ENCODE assay signal across 17 mouse cellular contexts in genomic region chr3:77831760-77832159, GRCm38 (mm10).
DNase-seq lines count a peak whose midpoint lies in the region; ATAC-seq and TF ChIP-seq lines count a peak whose summit lies in the region.
"Had no signal": no experiment of that assay in that cellular context is flagged by ENCODE, and none has a peak within 500 bp of the region (broad histone marks: within the 10 kb centered on the region; RNA-seq: fewer than 3 reads in every experiment).

No protein-coding gene starts in this region.

- H3K27ac ChIP-seq in intestine, embryonic 15.5 days: no peak overlapping the region
- no peak overlapping the region for H3K27ac ChIP-seq in intestine, postnatal 0 days (ENCODE audit: low read depth, low read length)
- H3K27ac ChIP-seq in liver, embryonic 13.5 days: no peak overlapping the region
- no peak overlapping the region for H3K27ac ChIP-seq in liver, embryonic 12.5 days
- no peak overlapping the region for H3K27ac ChIP-seq in intestine, embryonic 16.5 days (ENCODE audit: low read length)
- H3K27ac ChIP-seq in liver, embryonic 16.5 days (ENCODE audit: low read length): no peak overlapping the region
- H3K27ac ChIP-seq in neural tube, embryonic 15.5 days (replicated peaks): no peak overlapping the region
- H3K27ac ChIP-seq: embryonic facial prominence, embryonic 12.5 days; forebrain, embryonic 12.5 days; hindbrain, embryonic 10.5 days; hindbrain, embryonic 14.5 days had no signal

- DNase-seq in liver, embryonic 13.5 days: no peak
- DNase-seq: adrenal gland, adult 2 months; adrenal gland, postnatal 25 days; cerebellum, adult 8-10 months; cerebellum, postnatal 25 days; gastrocnemius, postnatal 14 days had no signal

- no peaks in the 10 kb centered on the region for H3K27me3 ChIP-seq in intestine, embryonic 15.5 days (replicated peaks)
- no peaks in the 10 kb centered on the region for H3K27me3 ChIP-seq in intestine, postnatal 0 days (replicated peaks; ENCODE audit: control insufficient read depth, insufficient read depth, low read length)
- H3K27me3 ChIP-seq in liver, embryonic 13.5 days: no peaks in the 10 kb centered on the region
- H3K27me3 ChIP-seq in liver, embryonic 12.5 days (replicated peaks): no peaks in the 10 kb centered on the region
- no peaks in the 10 kb centered on the region for H3K27me3 ChIP-seq in intestine, embryonic 16.5 days (replicated peaks; ENCODE audit: control insufficient read depth, insufficient read depth, low read length)
- no peaks in the 10 kb centered on the region for H3K27me3 ChIP-seq in liver, embryonic 16.5 days (ENCODE audit: control insufficient read depth, insufficient read depth, low read depth, low read length)
- H3K27me3 ChIP-seq in neural tube, embryonic 15.5 days (replicated peaks): no peaks in the 10 kb centered on the region
- H3K27me3 ChIP-seq: embryonic facial prominence, embryonic 12.5 days; forebrain, embryonic 12.5 days; heart, embryonic 12.5 days had no signal

- 47% methylated on average over 2 of the region's 2 CpGs for WGBS in intestine, embryonic 15.5 days
- 32% methylated on average over 2 of the region's 2 CpGs for WGBS in intestine, postnatal 0 days
- 47% methylated on average over 2 of the region's 2 CpGs for WGBS in liver, embryonic 13.5 days (ENCODE audit: insufficient replicate concordance)
- 58% methylated on average over 2 of the region's 2 CpGs for WGBS in liver, embryonic 12.5 days (ENCODE audit: insufficient replicate concordance)
- 50% methylated on average over 2 of the region's 2 CpGs for WGBS in intestine, embryonic 16.5 days
- WGBS in liver, embryonic 16.5 days (ENCODE audit: insufficient replicate concordance): 58% methylated on average over 2 of the region's 2 CpGs
- 83% methylated on average over 2 of the region's 2 CpGs for WGBS in neural tube, embryonic 15.5 days

- H3K4me3 ChIP-seq in intestine, embryonic 15.5 days (replicated peaks): no peak overlapping the region
- no peak overlapping the region for H3K4me3 ChIP-seq in intestine, postnatal 0 days (ENCODE audit: low read depth, low read length)
- no peak overlapping the region for H3K4me3 ChIP-seq in liver, embryonic 13.5 days (replicated peaks)
- no peak overlapping the region for H3K4me3 ChIP-seq in liver, embryonic 12.5 days
- no peak overlapping the region for H3K4me3 ChIP-seq in intestine, embryonic 16.5 days (ENCODE audit: low read length)
- H3K4me3 ChIP-seq in liver, embryonic 16.5 days (ENCODE audit: low read depth, low read length): no peak overlapping the region
- no peak overlapping the region for H3K4me3 ChIP-seq in neural tube, embryonic 15.5 days (replicated peaks)
- H3K4me3 ChIP-seq: embryonic facial prominence, embryonic 12.5 days; forebrain, embryonic 12.5 days; heart, embryonic 12.5 days; hindbrain, embryonic 10.5 days had no signal

- H3K4me2 ChIP-seq in intestine, embryonic 15.5 days (replicated peaks): no peak overlapping the region
- no peak overlapping the region for H3K4me2 ChIP-seq in intestine, postnatal 0 days (replicated peaks; ENCODE audit: low read depth)
- no peak overlapping the region for H3K4me2 ChIP-seq in liver, embryonic 13.5 days
- no peak overlapping the region for H3K4me2 ChIP-seq in liver, embryonic 12.5 days
- H3K4me2 ChIP-seq in intestine, embryonic 16.5 days (ENCODE audit: low read depth, low read length): no peak overlapping the region
- H3K4me2 ChIP-seq in liver, embryonic 16.5 days (ENCODE audit: low read depth, low read length): no peak overlapping the region
- no peak overlapping the region for H3K4me2 ChIP-seq in neural tube, embryonic 15.5 days
- H3K4me2 ChIP-seq: embryonic facial prominence, embryonic 12.5 days; forebrain, embryonic 12.5 days; heart, embryonic 12.5 days; hindbrain, embryonic 14.5 days had no signal

- peak; percentile 45; the same call in 1 of the 2 replicates for ATAC-seq in intestine, embryonic 15.5 days
- no peak for ATAC-seq in intestine, postnatal 0 days
- peak; percentile 26; the same call in 1 of the 2 replicates for ATAC-seq in liver, embryonic 13.5 days (ENCODE audit: low read depth)
- ATAC-seq in liver, embryonic 12.5 days: no peak
- peak; percentile 53; the same call in 1 of the 2 replicates for ATAC-seq in intestine, embryonic 16.5 days
- peak; percentile 79 for ATAC-seq in liver, embryonic 16.5 days (ENCODE audit: low read depth)
- ATAC-seq in neural tube, embryonic 15.5 days (ENCODE audit: low FRiP score): no peak

- TF ChIP-seq CTCF in intestine, postnatal 0 days (IDR thresholded peaks at IDR 0.05; ENCODE audit: low read depth): no peak

- H3K9ac ChIP-seq in intestine, embryonic 15.5 days: no peak overlapping the region
- no peak overlapping the region for H3K9ac ChIP-seq in intestine, postnatal 0 days (ENCODE audit: low read depth, low read length)
- H3K9ac ChIP-seq in liver, embryonic 13.5 days: no peak overlapping the region
- no peak overlapping the region for H3K9ac ChIP-seq in liver, embryonic 12.5 days
- H3K9ac ChIP-seq in intestine, embryonic 16.5 days (ENCODE audit: low read depth, low read length): no peak overlapping the region
- H3K9ac ChIP-seq in liver, embryonic 16.5 days (ENCODE audit: low read depth, low read length): no peak overlapping the region
- no peak overlapping the region for H3K9ac ChIP-seq in neural tube, embryonic 15.5 days (replicated peaks)
- H3K9ac ChIP-seq: embryonic facial prominence, embryonic 12.5 days; forebrain, embryonic 12.5 days; heart, embryonic 12.5 days; hindbrain, embryonic 14.5 days had no signal

- H3K36me3 ChIP-seq in intestine, embryonic 15.5 days: no peaks in the 10 kb centered on the region
- H3K36me3 ChIP-seq in intestine, postnatal 0 days (ENCODE audit: control insufficient read depth, insufficient read depth): no peaks in the 10 kb centered on the region
- no peaks in the 10 kb centered on the region for H3K36me3 ChIP-seq in liver, embryonic 13.5 days
- H3K36me3 ChIP-seq in liver, embryonic 12.5 days: no peaks in the 10 kb centered on the region
- H3K36me3 ChIP-seq in intestine, embryonic 16.5 days (ENCODE audit: control insufficient read depth, insufficient read depth, low read length): no peaks in the 10 kb centered on the region
- no peaks in the 10 kb centered on the region for H3K36me3 ChIP-seq in liver, embryonic 16.5 days (ENCODE audit: control insufficient read depth, insufficient read depth)
- H3K36me3 ChIP-seq in neural tube, embryonic 15.5 days: no peaks in the 10 kb centered on the region
- H3K36me3 ChIP-seq: embryonic facial prominence, embryonic 12.5 days; forebrain, embryonic 12.5 days; heart, embryonic 12.5 days; hindbrain, embryonic 10.5 days had no signal

- H3K4me1 ChIP-seq in intestine, embryonic 15.5 days (replicated peaks): no peaks in the 10 kb centered on the region
- no peaks in the 10 kb centered on the region for H3K4me1 ChIP-seq in intestine, postnatal 0 days (replicated peaks; ENCODE audit: control insufficient read depth, insufficient read depth, low read length)
- no peaks in the 10 kb centered on the region for H3K4me1 ChIP-seq in liver, embryonic 13.5 days (replicated peaks)
- H3K4me1 ChIP-seq in liver, embryonic 12.5 days: no peaks in the 10 kb centered on the region
- H3K4me1 ChIP-seq in intestine, embryonic 16.5 days (ENCODE audit: control insufficient read depth, insufficient read depth, low read length): no peaks in the 10 kb centered on the region
- H3K4me1 ChIP-seq in liver, embryonic 16.5 days (ENCODE audit: control insufficient read depth, low read depth, low read length): no peaks in the 10 kb centered on the region
- no peaks in the 10 kb centered on the region for H3K4me1 ChIP-seq in neural tube, embryonic 15.5 days
- H3K4me1 ChIP-seq: embryonic facial prominence, embryonic 12.5 days; heart, embryonic 12.5 days; hindbrain, embryonic 10.5 days had no signal

- no peaks in the 10 kb centered on the region for H3K9me3 ChIP-seq in intestine, embryonic 15.5 days
- H3K9me3 ChIP-seq in intestine, postnatal 0 days (ENCODE audit: control insufficient read depth): no peaks in the 10 kb centered on the region
- H3K9me3 ChIP-seq in liver, embryonic 13.5 days (replicated peaks): no peaks in the 10 kb centered on the region
- no peaks in the 10 kb centered on the region for H3K9me3 ChIP-seq in liver, embryonic 12.5 days (replicated peaks)
- no peaks in the 10 kb centered on the region for H3K9me3 ChIP-seq in intestine, embryonic 16.5 days (ENCODE audit: control insufficient read depth, low read length)
- H3K9me3 ChIP-seq in liver, embryonic 16.5 days (replicated peaks; ENCODE audit: control insufficient read depth, low read length): no peaks in the 10 kb centered on the region
- no peaks in the 10 kb centered on the region for H3K9me3 ChIP-seq in neural tube, embryonic 15.5 days (replicated peaks)
- H3K9me3 ChIP-seq: embryonic facial prominence, embryonic 12.5 days; forebrain, embryonic 12.5 days; heart, embryonic 12.5 days; hindbrain, embryonic 10.5 days had no signal

Comparison
In these comparisons a context has a peak if more than half of its experiments do, and no peak if none do; other contexts are left out.
1. ATAC-seq: peak in intestine, embryonic 15.5 days (single experiment), liver, embryonic 13.5 days (single experiment), intestine, embryonic 16.5 days (single experiment) and liver, embryonic 16.5 days (single experiment); none in intestine, postnatal 0 days (single experiment), liver, embryonic 12.5 days (single experiment) and neural tube, embryonic 15.5 days (single experiment).